In genomic region chr13:45526230-45526629, GRCm38 (mm10) we compare ENCODE assay signal across 9 mouse cellular contexts. TPM values are rescaled to one million over a fixed set of nuclear protein-coding genes. Genes with fewer than 3 reads are reported as not detected.
DNase-seq lines count a peak whose midpoint lies in the region; ATAC-seq and TF ChIP-seq lines count a peak whose summit lies in the region.
"Had no signal": no experiment of that assay in that cellular context is flagged by ENCODE, and none has a peak within 500 bp of the region (broad histone marks: within the 10 kb centered on the region; RNA-seq: fewer than 3 reads in every experiment).

No protein-coding gene starts in this region.

- no peaks in the 10 kb centered on the region for H3K27me3 ChIP-seq in heart, embryonic 11.5 days (ENCODE audit: control insufficient read depth, insufficient read depth, low read length)
- H3K27me3 ChIP-seq in forebrain, embryonic 15.5 days, result no peaks in the 10 kb centered on the region
- H3K27me3 ChIP-seq in liver, embryonic 12.5 days (replicated peaks), result no peaks in the 10 kb centered on the region
- H3K27me3 ChIP-seq in lung, postnatal 0 days (replicated peaks; ENCODE audit: insufficient read depth, low read length), result no peaks in the 10 kb centered on the region
- H3K27me3 ChIP-seq: CH12.LX had no signal

- WGBS in heart, embryonic 11.5 days (ENCODE audit: insufficient replicate concordance), result 74% methylated on average over 7 of the region's 7 CpGs
- 20% methylated on average over 7 of the region's 7 CpGs for WGBS in forebrain, embryonic 15.5 days
- 84% methylated on average over 7 of the region's 7 CpGs for WGBS in liver, embryonic 12.5 days (ENCODE audit: insufficient replicate concordance)
- 69% methylated on average over 7 of the region's 7 CpGs for WGBS in lung, postnatal 0 days

- no peaks in the 10 kb centered on the region for H3K9me3 ChIP-seq in heart, embryonic 11.5 days (replicated peaks; ENCODE audit: control insufficient read depth, low read length)
- H3K9me3 ChIP-seq in forebrain, embryonic 15.5 days, result no peaks in the 10 kb centered on the region
- H3K9me3 ChIP-seq in liver, embryonic 12.5 days (replicated peaks), result no peaks in the 10 kb centered on the region
- no peaks in the 10 kb centered on the region for H3K9me3 ChIP-seq in lung, postnatal 0 days (ENCODE audit: low read length)

- no peak overlapping the region for H3K4me3 ChIP-seq in heart, embryonic 11.5 days (ENCODE audit: low read depth, low read length)
- H3K4me3 ChIP-seq in forebrain, embryonic 15.5 days, result no peak overlapping the region
- peak overlapping the region; percentile 24 for H3K4me3 ChIP-seq in liver, embryonic 12.5 days
- no peak overlapping the region for H3K4me3 ChIP-seq in lung, postnatal 0 days (ENCODE audit: low read depth, low read length)

- H3K27ac ChIP-seq in heart, embryonic 11.5 days (ENCODE audit: low read depth, low read length), result peak overlapping the region; percentile 98
- H3K27ac ChIP-seq in forebrain, embryonic 15.5 days (replicated peaks), result no peak overlapping the region
- H3K27ac ChIP-seq in liver, embryonic 12.5 days, result peak overlapping the region; percentile 98
- H3K27ac ChIP-seq in lung, postnatal 0 days (ENCODE audit: low read length), result no peak overlapping the region

- peak overlapping the region; percentile 58; the same call in 1 of the 2 replicates for H3K9ac ChIP-seq in heart, embryonic 11.5 days (ENCODE audit: low read depth, low read length)
- H3K9ac ChIP-seq in forebrain, embryonic 15.5 days (replicated peaks), result no peak overlapping the region
- peak overlapping the region; percentile 70 for H3K9ac ChIP-seq in liver, embryonic 12.5 days
- H3K9ac ChIP-seq in lung, postnatal 0 days (replicated peaks; ENCODE audit: low read depth), result no peak overlapping the region

- TF ChIP-seq CTCF in lung, postnatal 0 days (IDR thresholded peaks at IDR 0.05), result no peak

- peaks cover 50% of the 10 kb centered on the region for H3K4me1 ChIP-seq in heart, embryonic 11.5 days (ENCODE audit: control insufficient read depth, insufficient read depth, low read length)
- H3K4me1 ChIP-seq in forebrain, embryonic 15.5 days, result peaks cover 13% of the 10 kb centered on the region; the same call in 1 of the 2 replicates
- H3K4me1 ChIP-seq in liver, embryonic 12.5 days, result peaks cover 96% of the 10 kb centered on the region
- H3K4me1 ChIP-seq in lung, postnatal 0 days (ENCODE audit: insufficient read depth, low read depth, low read length), result peaks cover 3% of the 10 kb centered on the region; the same call in 1 of the 2 replicates

- no peak for DNase-seq in heart, adult 9 months (ENCODE audit: low spot score in 2 of 2)
- peak; percentile 33 for DNase-seq in NIH3T3 (ENCODE audit: low read depth)
- DNase-seq in lung, postnatal 0 days (ENCODE audit: low spot score), result no peak
- no peak for DNase-seq in natural killer cell, adult 2 months (ENCODE audit: low spot score in 2 of 2)
- DNase-seq in right cerebral cortex, postnatal 36 days (ENCODE audit: low spot score in 2 of 2), result no peak

- no peak for TF ChIP-seq EP300 in lung, postnatal 0 days (IDR thresholded peaks at IDR 0.05)

- ATAC-seq in heart, embryonic 11.5 days (replicated peaks; ENCODE audit: insufficient number of reproducible peaks, low FRiP score, low TSS enrichment), result no peak
- peak; percentile 70 for ATAC-seq in forebrain, embryonic 15.5 days (replicated peaks)
- no peak for ATAC-seq in liver, embryonic 12.5 days
- no peak for ATAC-seq in lung, postnatal 0 days

- no peaks in the 10 kb centered on the region; the same call in 1 of the 2 replicates for H3K36me3 ChIP-seq in heart, embryonic 11.5 days (ENCODE audit: control insufficient read depth, insufficient read depth, low read length)
- no peaks in the 10 kb centered on the region for H3K36me3 ChIP-seq in forebrain, embryonic 15.5 days
- H3K36me3 ChIP-seq in liver, embryonic 12.5 days, result peaks cover 86% of the 10 kb centered on the region
- no peaks in the 10 kb centered on the region for H3K36me3 ChIP-seq in lung, postnatal 0 days (ENCODE audit: insufficient read depth, low read length)

- H3K4me2 ChIP-seq in heart, embryonic 11.5 days, result no peak overlapping the region
- no peak overlapping the region for H3K4me2 ChIP-seq in forebrain, embryonic 15.5 days (replicated peaks)
- H3K4me2 ChIP-seq in liver, embryonic 12.5 days, result peak overlapping the region; percentile 66
- H3K4me2 ChIP-seq in lung, postnatal 0 days (replicated peaks; ENCODE audit: low read depth, low read length), result no peak overlapping the region

RNA-seq across cellular contexts. Expression of gene Gmpr, which starts 19.0 kb away (rescaled TPM):
- polyA plus RNA-seq in heart, embryonic 11.5 days (2014; fragmentation: Nextera tagmentation; extraction: Ambion mirVana), result 176 and 191 TPM in 2 replicates
- 19.6 and 23.0 TPM in 2 replicates for polyA plus RNA-seq in forebrain, embryonic 15.5 days (2015; fragmentation: Nextera tagmentation; extraction: Ambion mirVana)
- 364 and 366 TPM in 2 replicates for polyA plus RNA-seq in liver, embryonic 12.5 days (2016; fragmentation: Nextera tagmentation; extraction: Ambion mirVana)
- 23.8 and 26.0 TPM in 2 replicates for polyA plus RNA-seq in lung, postnatal 0 days (2015; fragmentation: Nextera tagmentation; extraction: Ambion mirVana)

Comparison
In these comparisons a context has a peak if more than half of its experiments do, and no peak if none do; other contexts are left out.
1. H3K27ac ChIP-seq: peak in heart, embryonic 11.5 days (single experiment) and liver, embryonic 12.5 days (single experiment); none in forebrain, embryonic 15.5 days (single experiment) and lung, postnatal 0 days (single experiment).
2. H3K9ac ChIP-seq: peak in heart, embryonic 11.5 days (single experiment) and liver, embryonic 12.5 days (single experiment); none in forebrain, embryonic 15.5 days (single experiment) and lung, postnatal 0 days (single experiment).